Mouse (Mus musculus) stomach, postnatal 0 days (tissue): Measurements from ENCODE around the gene Pcsk5. TPM values are rescaled to one million over a fixed set of nuclear protein-coding genes. Genes with fewer than 3 reads are reported as not detected.

ENCODE experiments used
- ATAC-seq: fragments of 200-750 bp; cut with Nextera tagmentation; 2 replicates; pipeline ENCODE4 v1.8.0; 2017; ENCODE audit not compliant: low FRiP score, low TSS enrichment
- DNase-seq: peaks from one replicate; pipeline ENCODE4 v3.0.0-alpha.2; 2016; ENCODE audit warnings: low spot score
- H3K27ac ChIP-seq: fragments of 300-500 bp; sonication (generic); replicated peaks from 2 replicates; pipeline ENCODE4 v1.5.1; 2014; ENCODE audit warnings: mild to moderate bottlenecking, control low read depth
- H3K27me3 ChIP-seq: fragments of 300-500 bp; sonication (generic); 2 replicates; pipeline ENCODE4 v1.6.1; 2014; ENCODE audit warnings: low read length; ENCODE audit not compliant: control insufficient read depth, insufficient read depth
- H3K36me3 ChIP-seq: fragments of 300-500 bp; sonication (generic); 2 replicates; pipeline ENCODE4 v1.6.1; 2014; ENCODE audit warnings: low read length, mixed read lengths; ENCODE audit not compliant: control insufficient read depth, insufficient read depth
- H3K4me1 ChIP-seq: fragments of 300-500 bp; sonication (generic); replicated peaks from 2 replicates; pipeline ENCODE4 v1.6.1; 2014; ENCODE audit warnings: antibody characterized with exemption; ENCODE audit not compliant: control insufficient read depth, insufficient read depth
- H3K4me2 ChIP-seq: fragments of 300-500 bp; sonication (generic); replicated peaks from 2 replicates; pipeline ENCODE4 v1.6.1; 2014; ENCODE audit warnings: low read depth, mild to moderate bottlenecking, control low read depth, moderate library complexity
- H3K4me3 ChIP-seq: fragments of 300-500 bp; sonication (generic); 2 replicates; pipeline ENCODE4 v1.5.1; 2014; ENCODE audit warnings: low read depth, low read length, control low read depth
- H3K9ac ChIP-seq: fragments of 300-500 bp; sonication (generic); 2 replicates; pipeline ENCODE4 v1.6.1; 2014; ENCODE audit warnings: mild to moderate bottlenecking, low read length, control low read depth, mixed read lengths
- H3K9me3 ChIP-seq: fragments of 300-500 bp; sonication (generic); 2 replicates; pipeline ENCODE4 v1.6.1; 2016; ENCODE audit warnings: low read length; ENCODE audit not compliant: control insufficient read depth
- CTCF ChIP-seq: IDR thresholded peaks from 2 replicates; pipeline ENCODE4 v1.5.1; 2016; ENCODE audit warnings: antibody characterized with exemption, low read depth, mild to moderate bottlenecking, moderate library complexity
- EP300 ChIP-seq: optimal IDR thresholded peaks from 2 replicates; pipeline ENCODE3; 2016; ENCODE audit warnings: antibody characterized with exemption
- WGBS: fragments of 180-500 bp; shearing (Covaris S2); extraction: QIAGEN DNeasy Blood & Tissue Kit; methylation state at CpG from one replicate; pipeline ENCODE4 v1.1.7; 2014; 5-methylcytosine and 5-hydroxymethylcytosine counted together
- polyA plus RNA-seq: library from polyadenylated mRNA; unstranded; fragments of >200 nt; fragmentation: Nextera tagmentation; extraction: Ambion mirVana; gene quantifications from 2 replicates; pipeline ENCODE4 v1.2.1, GENCODE M21; 2015

The Pcsk5 gene
- polyA plus RNA-seq, 1 experiment from 2014 or later, result 4.3 TPM

GRCm38 (mm10) chr19:17511283-17511682, 326.1 kb downstream of the Pcsk5 start:
- WGBS, result 63% methylated on average over 5 of the region's 5 CpGs
- no peak for TF ChIP-seq EP300
- no peak for TF ChIP-seq CTCF
- H3K4me1 ChIP-seq, result no peaks in the 10 kb centered on the region
- no peaks in the 10 kb centered on the region for H3K27me3 ChIP-seq
- ATAC-seq (no peak), DNase-seq (no peak)
- H3K36me3 ChIP-seq, result no peaks in the 10 kb centered on the region
- no peak overlapping the region for H3K27ac ChIP-seq
- H3K9me3 ChIP-seq, result no peaks in the 10 kb centered on the region
- no peak overlapping the region for H3K9ac ChIP-seq
- no peak overlapping the region for H3K4me3 ChIP-seq
- H3K4me2 ChIP-seq, result no peak overlapping the region

DNA sequence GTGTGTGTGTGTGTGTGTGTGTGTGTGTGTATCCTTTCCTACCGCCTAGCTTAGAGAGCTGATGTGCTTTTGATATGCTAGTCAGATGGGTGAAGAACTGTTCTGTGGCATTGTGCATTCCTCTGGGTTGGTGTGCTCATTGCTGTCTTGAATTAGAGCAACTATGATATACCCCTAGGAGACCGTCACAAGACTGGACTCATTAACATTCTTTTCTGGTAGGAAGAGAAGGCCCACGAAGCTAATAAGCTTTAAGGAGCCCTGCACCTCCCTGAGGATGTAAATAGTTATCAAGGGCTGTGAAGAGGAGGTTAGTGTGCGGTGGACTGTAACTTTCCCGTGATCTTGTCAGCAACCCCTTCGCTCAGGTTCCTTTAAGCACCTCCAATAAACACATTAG, 333.2 kb downstream of the Pcsk5 start:
- Histone ChIP-seq H3K4me2 (no peak overlapping the region), H3K4me1 (no peaks in the 10 kb centered on the region), H3K27me3 (no peaks in the 10 kb centered on the region), H3K4me3 (no peak overlapping the region), H3K27ac (no peak overlapping the region), H3K9ac (no peak overlapping the region), H3K36me3 (no peaks in the 10 kb centered on the region), H3K9me3 (no peaks in the 10 kb centered on the region)
- 77% methylated on average over 6 of the region's 6 CpGs for WGBS
- TF ChIP-seq EP300 (no peak), CTCF (no peak)
- no peak for ATAC-seq
- DNase-seq, result no peak

GRCm38 (mm10) chr19:17498586-17499235, 338.7 kb downstream of the Pcsk5 start:
- TF ChIP-seq EP300 (no peak), CTCF (no peak)
- 65% methylated on average over 7 of the region's 7 CpGs for WGBS

GRCm38 (mm10) chr19:17496131-17496530, 341.3 kb downstream of the Pcsk5 start:
- no peaks in the 10 kb centered on the region for H3K36me3 ChIP-seq
- no peak for DNase-seq
- no peak for ATAC-seq
- no peak overlapping the region for H3K4me3 ChIP-seq
- 95% methylated on average over 1 of the region's 1 CpGs for WGBS
- no peaks in the 10 kb centered on the region for H3K27me3 ChIP-seq
- no peaks in the 10 kb centered on the region for H3K9me3 ChIP-seq
- H3K9ac ChIP-seq, result no peak overlapping the region
- no peak overlapping the region for H3K27ac ChIP-seq
- no peak for TF ChIP-seq CTCF
- TF ChIP-seq EP300, result no peak
- no peak overlapping the region for H3K4me2 ChIP-seq
- no peaks in the 10 kb centered on the region for H3K4me1 ChIP-seq

More at GRCm38 (mm10) chr19:17498586-17499235, 338.7 kb downstream of the Pcsk5 start:
- H3K27me3 ChIP-seq, result no peaks in the 10 kb centered on the region
- DNase-seq (no peak), ATAC-seq (peak; percentile 61; the same call in 1 of the 2 replicates)
- no peak overlapping the region for H3K4me2 ChIP-seq
- no peaks in the 10 kb centered on the region for H3K4me1 ChIP-seq
- H3K4me3 ChIP-seq, result no peak overlapping the region
- no peaks in the 10 kb centered on the region for H3K9me3 ChIP-seq
- H3K27ac ChIP-seq, result no peak overlapping the region
- H3K9ac ChIP-seq, result no peak overlapping the region
- H3K36me3 ChIP-seq, result no peaks in the 10 kb centered on the region

- Histone ChIP-seq H3K9me3 (no peaks in the 10 kb centered on the region), H3K9ac (no peak overlapping the region), H3K36me3 (no peaks in the 10 kb centered on the region), H3K27ac (no peak overlapping the region), H3K4me1 (no peaks in the 10 kb centered on the region), H3K4me3 (no peak overlapping the region), H3K27me3 (no peaks in the 10 kb centered on the region), H3K4me2 (no peak overlapping the region)
- WGBS, result 93% methylated on average over 9 of the region's 9 CpGs
- TF ChIP-seq CTCF (no peak), EP300 (no peak)
- ATAC-seq (no peak), DNase-seq (no peak)
Measured at GRCm38 (mm10) chr19:17491822-17492544, 345.4 kb downstream of the Pcsk5 start.

- H3K4me3 ChIP-seq, result no peak overlapping the region
- no peak overlapping the region for H3K9ac ChIP-seq
- DNase-seq, result no peak
- H3K9me3 ChIP-seq, result no peaks in the 10 kb centered on the region
- H3K27me3 ChIP-seq, result no peaks in the 10 kb centered on the region
- H3K36me3 ChIP-seq, result no peaks in the 10 kb centered on the region
- no peak for TF ChIP-seq CTCF
- no peak for TF ChIP-seq EP300
- H3K4me1 ChIP-seq, result no peaks in the 10 kb centered on the region
- H3K4me2 ChIP-seq, result no peak overlapping the region
- 100% methylated on average over 3 of the region's 3 CpGs for WGBS
- ATAC-seq, result no peak
- no peak overlapping the region for H3K27ac ChIP-seq
Measured at GRCm38 (mm10) chr19:17491322-17491721, 346.1 kb downstream of the Pcsk5 start.
